Mouse (Mus musculus) heart, embryonic 12.5 days (tissue): ENCODE measurements at regions not wholly inside any gene's neighbourhood (a gene's known extent, or its start where the extent isn't known, plus 50 kb on each side); places are given as distances from the start of the nearest gene placed in this dataset.

Source experiments
- ATAC-seq: fragments of 200-750 bp; cut with Nextera tagmentation; 2 replicates; pipeline ENCODE4 v1.8.0; 2017; ENCODE audit warnings: moderate TSS enrichment, moderate library complexity; ENCODE audit not compliant: insufficient number of reproducible peaks, low FRiP score
- H3K27ac ChIP-seq: fragments of 300-500 bp; sonication (generic); 2 replicates; pipeline ENCODE4 v1.5.1; 2016; ENCODE audit warnings: mild to moderate bottlenecking, moderate library complexity; ENCODE audit not compliant: poor library complexity, severe bottlenecking
- H3K27me3 ChIP-seq: fragments of 300-500 bp; sonication (generic); replicated peaks from 2 replicates; pipeline ENCODE4 v1.6.1; 2016; ENCODE audit warnings: mild to moderate bottlenecking, moderate library complexity
- H3K36me3 ChIP-seq: fragments of 300-500 bp; sonication (generic); 2 replicates; pipeline ENCODE4 v1.6.1; 2016; ENCODE audit warnings: mild to moderate bottlenecking, moderate library complexity
- H3K4me1 ChIP-seq: fragments of 300-500 bp; sonication (generic); replicated peaks from 2 replicates; pipeline ENCODE4 v1.6.1; 2016; ENCODE audit warnings: mild to moderate bottlenecking
- H3K4me2 ChIP-seq: fragments of 300-500 bp; sonication (generic); 2 replicates; pipeline ENCODE4 v1.6.1; 2016; ENCODE audit warnings: mild to moderate bottlenecking, moderate library complexity
- H3K4me3 ChIP-seq: fragments of 300-500 bp; sonication (generic); 2 replicates; pipeline ENCODE4 v1.5.1; 2016; ENCODE audit warnings: mild to moderate bottlenecking
- H3K9ac ChIP-seq: fragments of 300-500 bp; sonication (generic); 2 replicates; pipeline ENCODE4 v1.6.1; 2016; ENCODE audit warnings: mild to moderate bottlenecking, moderate library complexity
- H3K9me3 ChIP-seq: fragments of 300-500 bp; sonication (generic); replicated peaks from 2 replicates; pipeline ENCODE4 v1.6.1; 2016; ENCODE audit warnings: mild to moderate bottlenecking, moderate library complexity
- WGBS: fragments of 180-500 bp; shearing (Covaris S2); methylation state at CpG from one replicate; pipeline ENCODE4 v1.1.7; 2016; 5-methylcytosine and 5-hydroxymethylcytosine counted together

DNA sequence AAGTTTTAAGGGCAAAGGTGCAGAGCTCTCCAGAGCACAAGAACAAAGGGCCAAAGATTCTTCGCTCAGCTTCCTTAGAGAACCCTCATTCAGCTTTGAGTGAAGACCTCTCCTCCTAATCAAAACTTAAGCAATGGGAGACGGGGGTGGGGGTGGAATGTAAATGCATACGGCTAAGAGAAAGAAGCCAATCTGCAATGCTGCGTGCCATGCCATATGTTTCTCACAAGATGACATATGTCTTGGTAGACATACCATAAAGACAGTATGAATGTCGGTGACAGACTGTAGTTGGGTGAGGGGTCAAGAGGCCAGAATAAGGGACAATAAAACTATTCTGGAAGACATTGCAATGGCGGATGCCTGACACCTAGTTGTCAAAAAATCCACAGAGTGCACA is 267.9 kb downstream of the Plpp3 start:
- no peak for ATAC-seq
- H3K4me2 ChIP-seq, result no peak overlapping the region
- no peak overlapping the region for H3K9ac ChIP-seq
- no peak overlapping the region for H3K4me3 ChIP-seq
- WGBS, result 70% methylated on average over 6 of the region's 6 CpGs
- no peaks in the 10 kb centered on the region for H3K9me3 ChIP-seq
- no peaks in the 10 kb centered on the region for H3K36me3 ChIP-seq
- H3K4me1 ChIP-seq, result peaks cover 20% of the 10 kb centered on the region
- no peaks in the 10 kb centered on the region for H3K27me3 ChIP-seq
- H3K27ac ChIP-seq, result no peak overlapping the region

- Histone ChIP-seq H3K9ac (no peak overlapping the region), H3K4me3 (no peak overlapping the region), H3K9me3 (0 out of 2 replicates have a peak, but pooled peaks cover 5% of the 10 kb centered on the region), H3K27ac (no peak overlapping the region), H3K4me1 (peaks cover 16% of the 10 kb centered on the region), H3K4me2 (no peak overlapping the region), H3K27me3 (no peaks in the 10 kb centered on the region), H3K36me3 (no peaks in the 10 kb centered on the region)
- WGBS, result 69% methylated on average over 6 of the region's 6 CpGs
- no peak for ATAC-seq
Measured at GRCm38 (mm10) chr4:105427581-105427980, 270.4 kb downstream of the Plpp3 start.

DNA sequence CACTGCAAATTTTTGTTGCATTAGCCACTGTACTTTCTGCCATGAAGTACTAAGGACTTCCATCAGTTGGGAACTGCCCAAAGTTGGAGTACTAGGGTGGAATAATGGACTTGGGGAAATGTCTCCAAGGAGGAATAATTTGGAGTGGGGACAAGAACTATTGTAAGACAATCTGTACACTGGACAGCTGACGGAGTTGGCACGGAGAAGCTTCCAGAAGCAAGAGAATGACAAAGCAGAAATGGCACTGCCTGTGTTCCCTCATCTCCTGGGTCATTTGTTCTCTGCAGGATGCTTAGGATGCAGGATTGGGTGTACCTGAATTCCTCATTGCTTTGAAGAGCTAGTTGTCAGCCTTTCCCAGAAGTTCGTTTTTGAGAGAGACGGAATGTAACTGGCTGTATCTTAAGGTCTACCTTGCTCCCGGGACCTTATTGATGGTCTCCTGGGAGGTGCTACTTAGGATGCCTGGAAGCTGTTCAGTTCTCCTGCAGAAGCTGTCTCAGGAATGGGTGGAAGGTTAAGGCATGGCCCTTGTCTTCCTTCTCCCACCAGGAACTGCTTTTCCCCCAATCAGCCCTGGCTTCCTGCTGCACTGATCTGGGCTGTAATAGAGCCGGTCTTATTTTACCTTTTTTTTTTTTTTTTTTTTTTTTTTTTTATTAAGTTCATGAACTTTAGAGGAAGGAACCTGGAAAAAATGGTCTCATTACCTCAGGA is 272.4 kb downstream of the Plpp3 start:
- H3K9me3 ChIP-seq, result 0 out of 2 replicates have a peak, but pooled peaks cover 5% of the 10 kb centered on the region
- ATAC-seq, result no peak
- no peak overlapping the region for H3K4me2 ChIP-seq
- H3K4me1 ChIP-seq, result peaks cover 6% of the 10 kb centered on the region; the same call in 1 of the 2 replicates
- H3K27me3 ChIP-seq, result no peaks in the 10 kb centered on the region
- no peak overlapping the region for H3K27ac ChIP-seq
- H3K9ac ChIP-seq, result no peak overlapping the region
- no peaks in the 10 kb centered on the region for H3K36me3 ChIP-seq
- 87% methylated on average over 6 of the region's 6 CpGs for WGBS
- no peak overlapping the region for H3K4me3 ChIP-seq

GRCm38 (mm10) chr4:105432461-105432860 is 275.3 kb downstream of the Plpp3 start:
- Histone ChIP-seq H3K9me3 (0 out of 2 replicates have a peak, but pooled peaks cover 5% of the 10 kb centered on the region), H3K27ac (no peak overlapping the region), H3K4me3 (no peak overlapping the region), H3K4me1 (peaks cover 10% of the 10 kb centered on the region), H3K36me3 (no peaks in the 10 kb centered on the region), H3K4me2 (no peak overlapping the region), H3K27me3 (no peaks in the 10 kb centered on the region), H3K9ac (no peak overlapping the region)
- WGBS, result 71% methylated on average over 4 of the region's 4 CpGs
- ATAC-seq, result no peak

- no peak overlapping the region for H3K4me2 ChIP-seq
- H3K27ac ChIP-seq, result no peak overlapping the region
- WGBS, result 43% methylated on average over 5 of the region's 5 CpGs
- no peak for ATAC-seq
- no peak overlapping the region for H3K9ac ChIP-seq
- peaks cover 4% of the 10 kb centered on the region; the same call in 1 of the 2 replicates for H3K4me1 ChIP-seq
- H3K9me3 ChIP-seq, result 0 out of 2 replicates have a peak, but pooled peaks cover 4% of the 10 kb centered on the region
- H3K27me3 ChIP-seq, result no peaks in the 10 kb centered on the region
- no peak overlapping the region for H3K4me3 ChIP-seq
- no peaks in the 10 kb centered on the region for H3K36me3 ChIP-seq
Measured at GRCm38 (mm10) chr4:105437141-105437540, 280.0 kb downstream of the Plpp3 start.

- no peaks in the 10 kb centered on the region for H3K4me1 ChIP-seq
- ATAC-seq, result no peak
- H3K27ac ChIP-seq, result no peak overlapping the region
- H3K4me3 ChIP-seq, result no peak overlapping the region
- H3K4me2 ChIP-seq, result no peak overlapping the region
- no peaks in the 10 kb centered on the region for H3K36me3 ChIP-seq
- no peaks in the 10 kb centered on the region for H3K27me3 ChIP-seq
- H3K9me3 ChIP-seq, result no peaks in the 10 kb centered on the region
- 63% methylated on average over 11 of the region's 11 CpGs for WGBS
- no peak overlapping the region for H3K9ac ChIP-seq
Measured at GRCm38 (mm10) chr4:105449046-105449860, 292.1 kb downstream of the Plpp3 start.

GRCm38 (mm10) chr4:105450881-105451280 is 293.7 kb downstream of the Plpp3 start:
- Histone ChIP-seq H3K36me3 (no peaks in the 10 kb centered on the region), H3K9ac (no peak overlapping the region), H3K27ac (no peak overlapping the region), H3K4me3 (no peak overlapping the region), H3K27me3 (no peaks in the 10 kb centered on the region), H3K9me3 (no peaks in the 10 kb centered on the region), H3K4me1 (no peaks in the 10 kb centered on the region), H3K4me2 (no peak overlapping the region)
- 89% methylated on average over 4 of the region's 4 CpGs for WGBS
- ATAC-seq, result no peak

GRCm38 (mm10) chr4:105451871-105452270 is 294.7 kb downstream of the Plpp3 start:
- Histone ChIP-seq H3K4me2 (no peak overlapping the region), H3K27ac (no peak overlapping the region), H3K27me3 (no peaks in the 10 kb centered on the region), H3K36me3 (no peaks in the 10 kb centered on the region), H3K9me3 (no peaks in the 10 kb centered on the region), H3K4me1 (no peaks in the 10 kb centered on the region), H3K9ac (no peak overlapping the region), H3K4me3 (no peak overlapping the region)
- WGBS, result 86% methylated on average over 2 of the region's 2 CpGs
- no peak for ATAC-seq

GRCm38 (mm10) chr4:105456955-105457621 is 299.9 kb downstream of the Plpp3 start:
- H3K4me2 ChIP-seq, result no peak overlapping the region
- WGBS, result 81% methylated on average over 11 of the region's 11 CpGs
- no peak overlapping the region for H3K9ac ChIP-seq
- H3K4me3 ChIP-seq, result no peak overlapping the region
- no peak overlapping the region for H3K27ac ChIP-seq
- H3K9me3 ChIP-seq, result no peaks in the 10 kb centered on the region
- no peak for ATAC-seq
- H3K27me3 ChIP-seq, result 0 out of 2 replicates have a peak, but pooled peaks cover under 1% of the 10 kb centered on the region
- H3K36me3 ChIP-seq, result no peaks in the 10 kb centered on the region
- no peaks in the 10 kb centered on the region for H3K4me1 ChIP-seq

DNA sequence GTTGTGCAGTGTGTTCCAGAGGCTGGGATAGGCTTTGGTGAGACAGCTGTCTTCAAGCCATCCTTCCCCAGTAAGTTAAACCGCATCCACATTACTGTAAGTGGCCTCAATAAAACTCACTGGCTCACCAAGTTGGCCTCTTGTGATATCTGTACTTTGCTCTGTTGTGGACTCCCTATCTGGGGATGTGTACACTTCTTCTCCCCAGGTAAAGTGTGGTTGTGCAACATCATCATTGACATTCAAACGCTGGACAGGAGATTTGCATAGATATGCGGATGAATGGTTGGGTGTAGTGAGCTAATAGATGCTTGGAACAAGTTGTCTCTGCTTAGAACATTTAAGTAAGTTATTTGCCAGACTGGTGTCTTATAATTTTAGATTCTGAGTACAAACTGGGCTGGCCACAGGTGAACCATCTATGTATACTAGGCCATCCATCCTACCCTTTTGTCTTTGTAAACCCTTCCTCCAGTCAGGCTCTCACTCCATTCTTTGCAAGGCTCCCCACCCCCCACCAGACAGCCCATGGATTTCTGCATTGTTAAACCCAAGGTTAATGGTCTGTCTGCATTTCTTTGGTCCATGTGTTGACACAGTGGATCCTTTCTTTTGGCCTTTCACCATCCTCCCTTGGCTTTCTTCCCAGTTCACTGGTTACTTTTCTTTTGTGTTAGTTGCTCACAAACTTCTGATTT is 303.0 kb downstream of the Plpp3 start:
- 75% methylated on average over 3 of the region's 3 CpGs for WGBS
- Histone ChIP-seq H3K36me3 (no peaks in the 10 kb centered on the region), H3K9ac (no peak overlapping the region), H3K4me1 (no peaks in the 10 kb centered on the region), H3K27me3 (0 out of 2 replicates have a peak, but pooled peaks cover 5% of the 10 kb centered on the region), H3K4me2 (no peak overlapping the region), H3K27ac (no peak overlapping the region), H3K4me3 (no peak overlapping the region), H3K9me3 (no peaks in the 10 kb centered on the region)
- ATAC-seq, result no peak

- Histone ChIP-seq H3K27me3 (0 out of 2 replicates have a peak, but pooled peaks cover 5% of the 10 kb centered on the region), H3K4me3 (no peak overlapping the region), H3K9ac (no peak overlapping the region), H3K4me1 (no peaks in the 10 kb centered on the region), H3K9me3 (no peaks in the 10 kb centered on the region), H3K36me3 (no peaks in the 10 kb centered on the region), H3K27ac (no peak overlapping the region), H3K4me2 (no peak overlapping the region)
- no peak for ATAC-seq
- 53% methylated on average over 2 of the region's 2 CpGs for WGBS
Measured at GRCm38 (mm10) chr4:105460689-105461005, 303.5 kb downstream of the Plpp3 start.
